Mouse (Mus musculus) ES-Bruce4 (cell line): ENCODE results near the gene 2410002F23Rik. TPM values are rescaled to one million over a fixed set of nuclear protein-coding genes. Genes with fewer than 3 reads are reported as not detected.

Experiments
- polyA plus RNA-seq: library from polyadenylated mRNA; stranded (reverse); fragments of >200 nt; gene quantifications from 2 replicates; pipeline ENCODE4 v1.2.4, GENCODE M21; 2011; ENCODE audit warnings: low read depth; ENCODE audit not compliant: missing spikeins, insufficient read depth, insufficient read length

Gene 2410002F23Rik
- polyA plus RNA-seq, 1 experiment: 76.7 TPM

Other genes with a start within 250 kb of the 2410002F23Rik start
- not detected in 2 replicates for gene Klk1b26, start 234.6 kb upstream of the 2410002F23Rik start, polyA plus RNA-seq
- gene Klk1b27, start 194.4 kb upstream of the 2410002F23Rik start, polyA plus RNA-seq: not detected in 2 replicates
- gene Klk1b21, start 144.4 kb upstream of the 2410002F23Rik start, polyA plus RNA-seq: not detected in 2 replicates
- gene Klk1b22, start 134.0 kb upstream of the 2410002F23Rik start, polyA plus RNA-seq: not detected in 2 replicates
- gene Klk1b16, start 110.0 kb upstream of the 2410002F23Rik start, polyA plus RNA-seq: not detected in 2 replicates
- not detected in 2 replicates for gene Klk1b24, start 58.5 kb upstream of the 2410002F23Rik start, polyA plus RNA-seq
- gene Klk1b3, start 48.5 kb upstream of the 2410002F23Rik start, polyA plus RNA-seq: not detected in 2 replicates
- not detected in 2 replicates for gene Klk1b4, start 39.3 kb upstream of the 2410002F23Rik start, polyA plus RNA-seq
- not detected in 2 replicates for gene Klk1b5, start 30.8 kb upstream of the 2410002F23Rik start, polyA plus RNA-seq
- gene Klk1, start 21.4 kb upstream of the 2410002F23Rik start, polyA plus RNA-seq: 1.3 and 1.8 TPM in 2 replicates
- gene Gm36864, start 10.5 kb upstream of the 2410002F23Rik start, polyA plus RNA-seq: not detected in 2 replicates
- gene 1700028J19Rik, start within 50 bp of the 2410002F23Rik start, polyA plus RNA-seq: 0.65 and 1.3 TPM in 2 replicates
- not detected in 2 replicates for gene Acp4, start 10.7 kb downstream of the 2410002F23Rik start, polyA plus RNA-seq
- not detected in 2 replicates for gene Gm15517, start 14.7 kb downstream of the 2410002F23Rik start, polyA plus RNA-seq
- gene Clec11a, start 60.2 kb downstream of the 2410002F23Rik start, polyA plus RNA-seq: 0.75 and 0.87 TPM in 2 replicates
- gene Shank1, start 63.5 kb downstream of the 2410002F23Rik start, polyA plus RNA-seq: 2.5 and 3.4 TPM in 2 replicates
- 1.8 and 1.9 TPM in 2 replicates for gene Syt3, start 137.4 kb downstream of the 2410002F23Rik start, polyA plus RNA-seq
- gene 1700008O03Rik, start 139.1 kb downstream of the 2410002F23Rik start, polyA plus RNA-seq: 7.7 and 8.3 TPM in 2 replicates
- not detected in 2 replicates for gene Lrrc4b, start 182.3 kb downstream of the 2410002F23Rik start, polyA plus RNA-seq
- not detected in 2 replicates for gene Aspdh, start 218.7 kb downstream of the 2410002F23Rik start, polyA plus RNA-seq
- gene Josd2, start 221.3 kb downstream of the 2410002F23Rik start, polyA plus RNA-seq: 9.7 and 12.3 TPM in 2 replicates
- gene Emc10, start 249.8 kb downstream of the 2410002F23Rik start, polyA plus RNA-seq: 67.7 and 75.3 TPM in 2 replicates
- 5.6 and 7.4 TPM in 2 replicates for gene Fam71e1, start 249.9 kb downstream of the 2410002F23Rik start, polyA plus RNA-seq